Mouse (Mus musculus) E14TG2a.4 (cell line): ENCODE data around the gene Crb2.

Source experiments
- H3K27me3 ChIP-seq: 2 replicates; pipeline ENCODE4 v1.6.1; 2014; ENCODE audit warnings: low read length, control low read depth; ENCODE audit not compliant: insufficient read depth
- H3K36me3 ChIP-seq: 2 replicates; pipeline ENCODE4 v1.6.1; 2014; ENCODE audit warnings: low read length, control low read depth; ENCODE audit not compliant: insufficient read depth
- H3K4me1 ChIP-seq: replicated peaks from 2 replicates; pipeline ENCODE4 v1.6.1; 2014; ENCODE audit warnings: low read depth, low read length, control low read depth
- H3K4me3 ChIP-seq: replicated peaks from 2 replicates; pipeline ENCODE4 v1.5.1; 2014; ENCODE audit warnings: mild to moderate bottlenecking, low read length
- H3K9me3 ChIP-seq: 2 replicates; pipeline ENCODE4 v1.6.1; 2014; ENCODE audit warnings: low read length, control low read depth
- CTCF ChIP-seq: conservative IDR thresholded peaks from 2 replicates; pipeline ENCODE4 v1.5.1; 2014; ENCODE audit warnings: low read length
- NANOG ChIP-seq: IDR thresholded peaks from 2 replicates; pipeline ENCODE4 v1.6.1; 2014; ENCODE audit warnings: borderline replicate concordance, low read length, mixed read lengths
- POU5F1 ChIP-seq: IDR thresholded peaks from 2 replicates; pipeline ENCODE4 v1.6.1; 2014; ENCODE audit warnings: low read length, borderline replicate concordance

Gene Crb2

GRCm38 (mm10) chr2:37822122-37822521 lies 46.1 kb downstream of the Crb2 start:
- Histone ChIP-seq H3K27me3 (no peaks in the 10 kb centered on the region; the same call in 1 of the 2 replicates), H3K9me3 (no peaks in the 10 kb centered on the region), H3K36me3 (no peaks in the 10 kb centered on the region), H3K4me1 (no peaks in the 10 kb centered on the region; the same call in 1 of the 2 replicates), H3K4me3 (no peak overlapping the region)
- no peak for TF ChIP-seq POU5F1
- no peak for TF ChIP-seq NANOG
- TF ChIP-seq CTCF: no peak

- no peaks in the 10 kb centered on the region for H3K36me3 ChIP-seq
- TF ChIP-seq CTCF (no peak), POU5F1 (no peak), NANOG (no peak)
- no peaks in the 10 kb centered on the region; the same call in 1 of the 2 replicates for H3K27me3 ChIP-seq
- H3K4me1 ChIP-seq: no peaks in the 10 kb centered on the region; the same call in 1 of the 2 replicates
- no peak overlapping the region for H3K4me3 ChIP-seq
- H3K9me3 ChIP-seq: no peaks in the 10 kb centered on the region
Observed at GRCm38 (mm10) chr2:37823826-37824225, 47.8 kb downstream of the Crb2 start.

- H3K4me1 ChIP-seq: no peaks in the 10 kb centered on the region
- no peak for TF ChIP-seq CTCF
- TF ChIP-seq NANOG: no peak
- no peak for TF ChIP-seq POU5F1
- no peaks in the 10 kb centered on the region for H3K9me3 ChIP-seq
- no peaks in the 10 kb centered on the region for H3K36me3 ChIP-seq
- H3K27me3 ChIP-seq: no peaks in the 10 kb centered on the region
- no peak overlapping the region for H3K4me3 ChIP-seq
Observed at GRCm38 (mm10) chr2:37829758-37830275, 53.8 kb downstream of the Crb2 start.

- TF ChIP-seq POU5F1 (no peak), CTCF (no peak), NANOG (no peak)
- no peaks in the 10 kb centered on the region for H3K9me3 ChIP-seq
- H3K36me3 ChIP-seq: no peaks in the 10 kb centered on the region
- no peaks in the 10 kb centered on the region for H3K27me3 ChIP-seq
- no peaks in the 10 kb centered on the region for H3K4me1 ChIP-seq
- H3K4me3 ChIP-seq: no peak overlapping the region
Observed at GRCm38 (mm10) chr2:37832253-37832652, 56.2 kb downstream of the Crb2 start.

- H3K9me3 ChIP-seq: no peaks in the 10 kb centered on the region
- H3K4me1 ChIP-seq: no peaks in the 10 kb centered on the region
- no peak overlapping the region for H3K4me3 ChIP-seq
- H3K27me3 ChIP-seq: no peaks in the 10 kb centered on the region
- no peak for TF ChIP-seq POU5F1
- TF ChIP-seq NANOG: no peak
- no peak for TF ChIP-seq CTCF
- no peaks in the 10 kb centered on the region for H3K36me3 ChIP-seq
Observed at GRCm38 (mm10) chr2:37836926-37837325, 60.9 kb downstream of the Crb2 start.

GRCm38 (mm10) chr2:37837542-37837941 lies 61.5 kb downstream of the Crb2 start:
- Histone ChIP-seq H3K9me3 (no peaks in the 10 kb centered on the region), H3K36me3 (no peaks in the 10 kb centered on the region), H3K4me3 (no peak overlapping the region), H3K27me3 (no peaks in the 10 kb centered on the region), H3K4me1 (0 out of 2 replicates have a peak, but pooled peaks cover under 1% of the 10 kb centered on the region)
- TF ChIP-seq CTCF (no peak), POU5F1 (no peak), NANOG (no peak)

GRCm38 (mm10) chr2:37838202-37838984 lies 62.3 kb downstream of the Crb2 start:
- TF ChIP-seq CTCF: no peak
- no peak for TF ChIP-seq POU5F1
- no peak for TF ChIP-seq NANOG
- Histone ChIP-seq H3K9me3 (no peaks in the 10 kb centered on the region), H3K36me3 (no peaks in the 10 kb centered on the region), H3K4me1 (peaks cover 3% of the 10 kb centered on the region; the same call in 1 of the 2 replicates), H3K27me3 (no peaks in the 10 kb centered on the region), H3K4me3 (no peak overlapping the region)

GRCm38 (mm10) chr2:37839922-37840321 lies 63.9 kb downstream of the Crb2 start:
- Histone ChIP-seq H3K9me3 (no peaks in the 10 kb centered on the region), H3K27me3 (no peaks in the 10 kb centered on the region), H3K4me1 (peaks cover 3% of the 10 kb centered on the region; the same call in 1 of the 2 replicates), H3K4me3 (no peak overlapping the region), H3K36me3 (no peaks in the 10 kb centered on the region)
- TF ChIP-seq CTCF (no peak), NANOG (no peak), POU5F1 (no peak)
